ENCODE assay signal across 9 mouse cellular contexts in the genomic region with DNA sequence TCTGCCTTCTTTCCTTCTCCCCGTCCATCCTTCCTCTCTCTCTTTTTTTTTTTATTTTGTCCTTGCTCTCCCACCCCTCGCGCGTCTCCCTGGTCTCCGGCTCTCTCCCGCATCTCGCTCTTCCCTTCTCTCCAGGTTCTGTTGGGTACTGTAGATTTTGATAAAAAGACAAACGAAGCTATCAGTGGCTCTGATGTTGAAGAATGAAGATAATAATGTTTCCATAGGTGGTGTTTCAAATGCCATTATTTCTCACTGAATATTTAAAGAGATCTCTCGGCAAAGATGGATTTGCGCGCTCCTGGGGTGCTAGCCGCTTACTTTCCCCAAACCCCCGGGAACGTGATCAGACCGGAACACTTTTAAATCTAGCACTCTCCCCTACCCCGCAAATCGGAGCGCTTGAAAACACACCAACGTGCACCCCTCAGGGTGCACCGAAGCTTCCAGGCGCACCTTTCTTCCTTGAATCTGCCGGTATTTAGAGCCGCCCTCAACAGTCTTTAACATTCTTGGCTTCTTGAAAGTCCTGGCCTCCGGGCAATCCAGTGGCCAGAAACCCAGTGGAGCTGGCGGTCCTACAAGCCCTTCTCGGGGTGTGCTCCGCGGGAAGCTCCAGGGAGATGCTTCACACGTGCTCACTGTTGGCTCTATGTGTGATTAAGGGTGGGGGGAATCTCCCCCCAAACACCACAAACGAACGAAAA. TPM values are rescaled to one million over a fixed set of nuclear protein-coding genes. Genes with fewer than 3 reads are reported as not detected.
A peak's percentile ranks its signal among the peaks of the same experiment; 100 is the strongest.
DNase-seq lines count a peak whose midpoint lies in the region; ATAC-seq lines count a peak whose summit lies in the region.
"Had no signal": no experiment of that assay in that cellular context is flagged by ENCODE, and none has a peak within 500 bp of the region (broad histone marks: within the 10 kb centered on the region; RNA-seq: fewer than 3 reads in every experiment).

No protein-coding gene starts in this region.

- peak overlapping the region; percentile 72 for H3K4me2 ChIP-seq in forebrain, embryonic 15.5 days (replicated peaks)
- H3K4me2 ChIP-seq in neural tube, embryonic 14.5 days (ENCODE audit: low read depth, low read length), result peak overlapping the region; percentile 85

- no peaks in the 10 kb centered on the region; the same call in 1 of the 2 replicates for H3K27me3 ChIP-seq in forebrain, embryonic 15.5 days
- no peaks in the 10 kb centered on the region; the same call in 1 of the 2 replicates for H3K27me3 ChIP-seq in neural tube, embryonic 14.5 days (ENCODE audit: control insufficient read depth, insufficient read depth, low read length)

- no peaks in the 10 kb centered on the region for H3K9me3 ChIP-seq in forebrain, embryonic 15.5 days
- no peaks in the 10 kb centered on the region for H3K9me3 ChIP-seq in neural tube, embryonic 14.5 days (ENCODE audit: control insufficient read depth, low read length)

- WGBS in forebrain, embryonic 15.5 days, result under 1% methylated on average over 31 of the region's 31 CpGs
- WGBS in neural tube, embryonic 14.5 days, result 1% methylated on average over 31 of the region's 31 CpGs

- peaks cover 65% of the 10 kb centered on the region for H3K4me1 ChIP-seq in forebrain, embryonic 15.5 days
- peaks cover 17% of the 10 kb centered on the region; the same call in 1 of the 2 replicates for H3K4me1 ChIP-seq in neural tube, embryonic 14.5 days (ENCODE audit: control insufficient read depth, insufficient read depth, low read length)

- peak overlapping the region; percentile 60 for H3K4me3 ChIP-seq in forebrain, embryonic 15.5 days
- H3K4me3 ChIP-seq in neural tube, embryonic 14.5 days (ENCODE audit: low read depth, low read length), result peak overlapping the region; percentile 57

- H3K36me3 ChIP-seq in forebrain, embryonic 15.5 days, result no peaks in the 10 kb centered on the region
- H3K36me3 ChIP-seq in neural tube, embryonic 14.5 days (ENCODE audit: control insufficient read depth, insufficient read depth, low read length), result no peaks in the 10 kb centered on the region
- H3K36me3 ChIP-seq: G1E had no signal

- peak overlapping the region; percentile 71 for H3K9ac ChIP-seq in forebrain, embryonic 15.5 days (replicated peaks)
- peak overlapping the region; percentile 81 for H3K9ac ChIP-seq in neural tube, embryonic 14.5 days (replicated peaks; ENCODE audit: low read depth, low read length)

- peak; percentile 66 for DNase-seq in kidney, adult 18-20 months
- no peak for DNase-seq in kidney, postnatal 14 days
- DNase-seq in kidney, postnatal 4 days, result peak; percentile 51 to 68
- no peak for DNase-seq in gastrocnemius, postnatal 36 days
- DNase-seq in adrenal gland, adult 8-10 months, result no peak
- no peak for DNase-seq in frontal cortex, postnatal 36 days (ENCODE audit: low spot score in 2 of 2)

- no peak for ATAC-seq in forebrain, embryonic 15.5 days (replicated peaks)
- no peak for ATAC-seq in neural tube, embryonic 14.5 days (ENCODE audit: low read depth)

- peak overlapping the region; percentile 91 for H3K27ac ChIP-seq in forebrain, embryonic 15.5 days (replicated peaks)
- H3K27ac ChIP-seq in neural tube, embryonic 14.5 days (ENCODE audit: low read depth, low read length), result peak overlapping the region; percentile 96

- intact Hi-C loops in gastrocnemius, postnatal 36 days (cut with DNase I), result no loop called here

RNA-seq across cellular contexts. Expression of a gene that starts 0.7 kb away (rescaled TPM):
- polyA plus RNA-seq in forebrain, embryonic 15.5 days (2015; fragmentation: Nextera tagmentation; extraction: Ambion mirVana), result 15.4 and 17.4 TPM in 2 replicates
- 17.7 and 21.3 TPM in 2 replicates for polyA plus RNA-seq in neural tube, embryonic 14.5 days (2014; fragmentation: Nextera tagmentation; extraction: Ambion mirVana)
- not detected for total RNA-seq in gastrocnemius, postnatal 36 days (2021)
- total RNA-seq in adrenal gland, adult 8-10 months (2022), result under 1 TPM in 2 of 4 experiments, not detected in 2; 0.03 to 0.05 TPM
- polyA plus RNA-seq: G1E had no signal

Comparison
In these comparisons a context has a peak if more than half of its experiments do, and no peak if none do; other contexts are left out.
1. DNase-seq: peak in kidney, adult 18-20 months (single experiment) and kidney, postnatal 4 days (2 of 2); none in kidney, postnatal 14 days (single experiment), gastrocnemius, postnatal 36 days (0 of 2), adrenal gland, adult 8-10 months (single experiment) and frontal cortex, postnatal 36 days (0 of 2).